8 mouse cellular contexts compared by ENCODE assay signal in genomic region chr15:101374879-101375278, GRCm38 (mm10). TPM values are rescaled to one million over a fixed set of nuclear protein-coding genes. Genes with fewer than 3 reads are reported as not detected.
DNase-seq lines count a peak whose midpoint lies in the region; ATAC-seq and TF ChIP-seq lines count a peak whose summit lies in the region.

No protein-coding gene starts in this region.

- DNase-seq in ovary, postnatal 36 days (ENCODE audit: low spot score): peak; percentile 49
- no peak for DNase-seq in ovary, postnatal 10 days (ENCODE audit: low spot score)
- DNase-seq in heart, adult 2 months: peak; percentile 72 to 85
- DNase-seq in liver, adult 2 months (ENCODE audit: extremely low read depth, low read depth, low spot score): peak; percentile 22
- DNase-seq in skeletal muscle tissue, adult 2 months (ENCODE audit: low read depth, low spot score): peak; percentile 88
- no peak for DNase-seq in left cerebral cortex, adult 11 months (ENCODE audit: low spot score)
- no peak for DNase-seq in thymus, postnatal 4 days
- no peak for DNase-seq in midbrain, embryonic 11.5 days (ENCODE audit: low spot score, missing footprints)

- no peaks in the 10 kb centered on the region for H3K36me3 ChIP-seq in heart, adult 2 months (ENCODE audit: control insufficient read depth, insufficient read depth, low read length)
- H3K36me3 ChIP-seq in liver, adult 2 months (ENCODE audit: control insufficient read depth, insufficient read depth, low read length): no peaks in the 10 kb centered on the region
- H3K36me3 ChIP-seq in midbrain, embryonic 11.5 days (ENCODE audit: control insufficient read depth, insufficient read depth, low read length): no peaks in the 10 kb centered on the region

- H3K4me2 ChIP-seq in midbrain, embryonic 11.5 days: no peak overlapping the region

- 0 out of 2 replicates have a peak, but pooled peaks have one; percentile 17 for TF ChIP-seq EP300 in heart, adult 2 months (IDR thresholded peaks at IDR 0.05; ENCODE audit: insufficient read depth, low read depth, low read length)

- TF ChIP-seq CTCF in heart, adult 2 months (IDR thresholded peaks at IDR 0.05): no peak
- TF ChIP-seq CTCF in liver, adult 2 months (IDR thresholded peaks at IDR 0.05; ENCODE audit: low read depth, low read length): no peak

- H3K9me3 ChIP-seq in midbrain, embryonic 11.5 days (ENCODE audit: control insufficient read depth, low read length): no peaks in the 10 kb centered on the region

- no peak overlapping the region for H3K9ac ChIP-seq in heart, adult 2 months (ENCODE audit: low read depth, low read length)
- H3K9ac ChIP-seq in liver, adult 2 months (ENCODE audit: low read depth, low read length): no peak overlapping the region
- H3K9ac ChIP-seq in midbrain, embryonic 11.5 days (ENCODE audit: low read length): no peak overlapping the region

- no peak overlapping the region for H3K4me3 ChIP-seq in heart, adult 2 months
- H3K4me3 ChIP-seq in liver, adult 2 months (ENCODE audit: insufficient read depth, low read depth, low read length): no peak overlapping the region
- no peak overlapping the region for H3K4me3 ChIP-seq in midbrain, embryonic 11.5 days (ENCODE audit: low read depth, low read length)

- intact Hi-C loops in heart, adult 2 months (cut with DNase I): no loop called here

- no peak for ATAC-seq in midbrain, embryonic 11.5 days (ENCODE audit: low FRiP score)

- no peaks in the 10 kb centered on the region for H3K79me2 ChIP-seq in heart, adult 2 months (replicated peaks; ENCODE audit: control insufficient read depth, insufficient read depth, low read length)
- no peaks in the 10 kb centered on the region for H3K79me2 ChIP-seq in liver, adult 2 months (ENCODE audit: control insufficient read depth, insufficient read depth, low read length)

- no peaks in the 10 kb centered on the region for H3K27me3 ChIP-seq in heart, adult 2 months (ENCODE audit: control insufficient read depth, insufficient read depth, low read length)
- H3K27me3 ChIP-seq in liver, adult 2 months (ENCODE audit: control insufficient read depth, insufficient read depth, low read length): no peaks in the 10 kb centered on the region
- H3K27me3 ChIP-seq in midbrain, embryonic 11.5 days (ENCODE audit: control insufficient read depth, insufficient read depth, low read length): no peaks in the 10 kb centered on the region

- peak overlapping the region; percentile 57 for H3K27ac ChIP-seq in heart, adult 2 months
- no peak overlapping the region for H3K27ac ChIP-seq in liver, adult 2 months (replicated peaks; ENCODE audit: insufficient read depth, low read depth, low read length)
- no peak overlapping the region for H3K27ac ChIP-seq in midbrain, embryonic 11.5 days (ENCODE audit: low read depth, low read length)

- no peak for TF ChIP-seq POLR2A in heart, adult 2 months (IDR thresholded peaks at IDR 0.05; ENCODE audit: insufficient read depth, low read depth, low read length)
- no peak for TF ChIP-seq POLR2A in liver, adult 2 months (IDR thresholded peaks at IDR 0.05; ENCODE audit: extremely low read depth, insufficient read depth, low read length)

- WGBS in heart, adult 2 months: 36% methylated on average over 4 of the region's 4 CpGs
- WGBS in liver, adult 2 months: 32% methylated on average over 4 of the region's 4 CpGs
- 85% methylated on average over 4 of the region's 4 CpGs for WGBS in midbrain, embryonic 11.5 days

- H3K4me1 ChIP-seq in heart, adult 2 months (ENCODE audit: control insufficient read depth, insufficient read depth, low read length): peaks cover 25% of the 10 kb centered on the region
- no peaks in the 10 kb centered on the region for H3K4me1 ChIP-seq in liver, adult 2 months (ENCODE audit: control insufficient read depth, insufficient read depth, low read length)
- no peaks in the 10 kb centered on the region for H3K4me1 ChIP-seq in midbrain, embryonic 11.5 days (ENCODE audit: control insufficient read depth, insufficient read depth, low read length)

RNA-seq across cellular contexts. Expression of gene Krt80, which starts 4.9 kb away (rescaled TPM):
- 1 to 10 TPM; 2.2 to 2.8 TPM for total RNA-seq in heart, adult 2 months (2021)
- polyA plus RNA-seq in heart, adult 2 months (2012; rRNA removed): 2.0 and 3.2 TPM in 2 replicates
- total RNA-seq in liver, adult 2 months (2014; rRNA removed): 0.07 and 0.09 TPM in 2 replicates
- polyA plus RNA-seq in liver, adult 2 months (2012; rRNA removed): 0.15 and 0.46 TPM in 2 replicates
- polyA plus RNA-seq in midbrain, embryonic 11.5 days (2014; fragmentation: Nextera tagmentation; extraction: Ambion mirVana): not detected in 2 replicates

RNA-seq across cellular contexts. Expression of gene Krt7, which starts 36.0 kb away (rescaled TPM):
- 1 to 10 TPM; 2.5 to 3.1 TPM for total RNA-seq in heart, adult 2 months (2021)
- polyA plus RNA-seq in heart, adult 2 months (2012; rRNA removed): 2.6 and 3.3 TPM in 2 replicates
- 0.20 and 0.37 TPM in 2 replicates for total RNA-seq in liver, adult 2 months (2014; rRNA removed)
- 0.29 and 0.31 TPM in 2 replicates for polyA plus RNA-seq in liver, adult 2 months (2012; rRNA removed)
- 4.2 and 7.2 TPM in 2 replicates for polyA plus RNA-seq in midbrain, embryonic 11.5 days (2014; fragmentation: Nextera tagmentation; extraction: Ambion mirVana)

Comparison
In these comparisons a context has a peak if more than half of its experiments do, and no peak if none do; other contexts are left out.
1. DNase-seq: peak in ovary, postnatal 36 days (single experiment), heart, adult 2 months (2 of 2), liver, adult 2 months (single experiment) and skeletal muscle tissue, adult 2 months (single experiment); none in ovary, postnatal 10 days (single experiment), left cerebral cortex, adult 11 months (single experiment), thymus, postnatal 4 days (single experiment) and midbrain, embryonic 11.5 days (single experiment).